Mouse (Mus musculus) gastrocnemius, postnatal 4 days (tissue): ENCODE measurements around the gene Galk2. TPM values are rescaled to one million over a fixed set of nuclear protein-coding genes. Genes with fewer than 3 reads are reported as not detected.
A peak's percentile ranks its signal among the peaks of the same experiment; 100 is the strongest.

Source experiments
- DNase-seq, 2 experiments: peaks; one replicate each; pipeline ENCODE4 v3.0.0; 2021 to 2022; ENCODE audit warnings: low spot score in 2 of 2, mixed read lengths in 2 of 2
- total RNA-seq, 2 experiments: library from RNA; stranded (reverse); gene quantifications; 2 replicates each; pipeline ENCODE4 v1.2.3; 2021

Galk2 gene
- total RNA-seq, 2 experiments from 2014 or later = 15.9 to 16.7 TPM

DNA sequence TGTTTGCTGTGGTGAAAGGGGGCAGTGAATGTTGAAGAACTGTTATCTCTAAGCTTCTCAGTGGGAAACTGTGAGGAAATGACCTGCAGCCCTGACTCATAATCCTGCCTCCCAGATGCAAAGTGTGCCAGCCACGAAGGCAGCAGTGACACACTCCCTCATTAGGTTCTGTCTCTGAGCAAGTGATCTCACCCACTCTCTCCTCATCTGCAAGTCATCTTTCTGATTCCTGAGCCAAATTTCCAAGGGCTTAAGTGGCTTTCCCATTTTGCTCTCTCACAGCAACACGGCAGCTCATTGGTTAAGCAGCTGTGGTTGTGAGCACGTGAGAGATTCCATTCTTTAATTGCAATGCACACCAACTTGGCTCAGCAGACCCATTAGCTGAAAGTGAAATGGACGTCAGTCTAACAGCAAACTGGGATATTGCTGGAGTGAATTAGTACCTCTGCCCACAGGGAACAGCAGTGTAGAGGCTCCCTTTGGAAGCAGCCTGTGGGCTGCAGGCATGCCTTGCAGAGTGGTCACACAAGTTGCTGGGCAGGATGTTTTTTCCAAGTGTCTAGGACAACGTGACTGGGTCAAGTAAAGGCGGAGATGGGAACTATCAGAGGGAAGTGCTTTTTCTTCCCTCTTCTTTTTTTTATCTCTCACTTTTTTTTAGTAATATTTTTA lies 82.3 kb downstream of the Galk2 start:
- DNase-seq = no peak

DNA sequence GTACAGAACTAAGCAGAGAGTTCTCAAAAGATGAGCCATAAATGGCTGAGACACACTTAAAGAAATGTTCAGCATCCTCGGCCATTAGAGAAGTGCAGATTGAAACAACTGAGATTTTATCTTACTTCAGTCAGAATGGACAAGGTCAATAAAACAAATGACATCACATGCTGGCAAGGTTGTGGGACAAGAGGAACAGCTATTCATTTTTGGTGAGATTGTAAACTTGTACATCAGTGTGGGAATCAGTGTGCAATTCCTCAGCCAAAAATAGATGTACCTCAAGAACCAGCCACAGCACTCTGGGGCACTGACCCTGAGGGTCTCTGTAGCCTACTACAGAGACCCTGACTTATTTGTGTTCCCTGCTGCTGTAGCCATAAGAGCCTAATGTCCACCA lies 84.4 kb downstream of the Galk2 start:
- DNase-seq = no peak

DNA sequence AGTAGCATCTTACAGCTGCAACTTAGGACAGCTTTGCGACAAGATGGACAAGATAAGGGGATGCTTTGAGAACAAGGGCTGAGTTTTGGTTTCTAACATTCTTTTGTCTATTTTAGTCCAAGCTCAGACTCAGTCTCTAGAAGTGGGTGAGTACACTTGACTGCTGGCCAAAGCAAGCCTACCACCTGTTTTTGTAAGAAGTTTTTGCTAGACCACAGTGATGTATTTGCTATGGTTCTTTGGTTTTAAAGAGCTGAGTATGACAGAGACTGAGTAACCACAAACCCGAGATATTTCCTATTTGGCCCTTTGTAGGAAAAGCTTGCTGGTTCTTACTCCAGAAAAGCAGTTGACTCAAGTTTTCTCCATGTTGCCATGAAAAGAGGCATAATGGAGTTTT lies 89.3 kb downstream of the Galk2 start:
- no peak for DNase-seq

GRCm38 (mm10) chr2:125968811-125969210 lies 109.9 kb downstream of the Galk2 start:
- no peak for DNase-seq

DNA sequence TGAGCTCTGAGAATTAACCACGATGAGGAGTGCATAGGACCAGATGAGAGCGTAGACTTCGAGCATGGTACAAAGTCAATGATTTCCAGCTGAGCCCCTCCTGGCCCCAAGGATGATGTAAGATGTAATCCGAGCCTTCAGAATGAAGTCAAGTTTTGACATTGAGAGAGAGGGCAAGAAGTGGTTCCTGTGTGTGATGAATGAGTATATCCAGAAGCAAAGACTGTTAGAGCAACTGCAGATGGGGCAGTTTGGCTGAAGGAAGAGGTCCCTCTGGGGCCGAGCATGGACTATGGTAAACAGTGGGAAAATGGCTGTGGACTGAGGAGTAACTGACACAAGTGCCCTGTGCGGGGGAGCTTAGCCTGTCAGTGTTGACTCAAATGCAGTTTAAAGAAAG lies 114.3 kb downstream of the Galk2 start:
- no peak for DNase-seq

DNA sequence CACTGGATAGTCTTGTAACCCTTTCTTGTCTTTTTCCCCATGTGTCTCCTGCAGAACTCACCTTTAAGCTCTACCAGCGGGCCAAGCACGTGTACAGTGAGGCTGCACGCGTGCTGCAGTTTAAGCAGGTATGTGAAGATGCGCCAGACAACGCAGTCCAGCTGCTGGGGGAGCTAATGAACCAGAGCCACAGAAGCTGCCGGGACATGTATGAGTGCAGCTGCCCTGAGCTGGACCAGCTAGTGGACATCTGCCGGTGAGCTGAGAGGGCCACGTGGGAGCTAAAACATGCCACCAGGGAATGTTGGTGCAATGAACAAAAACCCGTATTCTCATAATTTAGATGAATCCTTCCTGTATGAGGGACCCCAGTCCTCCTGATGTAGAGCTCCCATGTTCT lies 116.3 kb downstream of the Galk2 start:
- DNase-seq = no peak

DNA sequence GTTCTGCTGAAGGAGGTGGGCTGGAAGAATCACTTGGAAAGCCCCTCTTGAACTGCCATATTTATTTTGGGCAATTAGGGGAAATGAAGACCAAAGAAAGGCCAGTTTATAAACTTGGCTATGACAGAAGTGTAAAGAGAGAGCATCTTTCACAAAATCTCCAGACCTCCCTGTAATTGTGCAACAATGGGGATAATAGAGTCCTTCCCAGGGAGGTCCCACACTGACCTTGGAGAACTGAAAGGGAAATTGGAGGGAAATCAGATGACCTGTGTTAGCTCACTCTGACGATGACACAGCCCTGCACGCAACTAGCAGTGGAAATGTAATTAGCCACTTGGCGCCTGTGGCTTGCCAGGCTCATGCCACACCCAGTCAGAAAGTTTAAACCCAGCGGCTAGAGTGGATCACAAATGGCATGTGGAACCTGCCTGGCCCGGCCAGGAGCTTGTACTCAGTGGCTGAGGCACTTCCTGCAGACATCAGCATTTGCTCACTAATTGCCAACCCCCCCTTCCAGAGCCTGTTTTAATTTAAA lies 117.0 kb downstream of the Galk2 start:
- no peak for DNase-seq

DNA sequence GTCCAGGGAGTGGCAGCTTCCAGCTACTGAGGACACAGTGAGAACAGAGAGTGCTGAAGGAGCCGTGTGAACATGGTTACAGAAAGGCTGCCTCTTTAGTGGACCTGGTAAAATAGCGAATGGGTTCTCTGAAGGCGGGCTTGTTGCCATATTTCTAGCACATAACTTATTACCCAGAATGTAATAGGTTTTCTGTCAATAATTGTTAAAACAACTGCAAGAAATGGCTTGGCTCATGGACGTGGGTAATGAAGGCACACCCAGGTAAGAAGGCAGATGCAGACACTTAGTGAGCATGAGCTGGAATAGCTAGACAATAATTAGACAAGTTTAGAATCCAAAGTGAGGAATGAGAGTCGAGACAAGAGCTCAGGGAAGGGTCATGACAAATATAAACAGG lies 143.4 kb downstream of the Galk2 start:
- no peak for DNase-seq

DNA sequence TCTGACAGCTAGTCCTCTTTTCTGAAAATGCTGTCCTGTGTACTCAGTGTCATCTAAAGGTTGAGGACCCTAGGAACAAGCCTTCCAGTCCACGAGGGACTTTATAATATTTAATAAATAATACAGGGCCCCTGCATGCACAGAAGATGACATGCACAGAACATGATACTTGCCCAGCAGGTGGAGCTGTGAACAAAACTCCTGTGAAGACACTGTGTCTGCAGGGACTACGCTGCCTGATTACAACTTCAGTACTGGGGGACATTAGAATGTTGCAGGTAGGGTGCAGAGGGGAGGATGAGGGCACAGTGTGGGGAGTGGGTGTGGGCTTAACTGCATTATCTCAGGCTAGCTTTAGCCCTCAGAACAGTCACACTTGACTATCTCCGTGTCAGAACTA lies 147.2 kb downstream of the Galk2 start:
- peak; percentile 20 to 50 for DNase-seq

GRCm38 (mm10) chr2:126006742-126007141 lies 147.8 kb downstream of the Galk2 start:
- no peak for DNase-seq

GRCm38 (mm10) chr2:126014989-126015710 lies 156.2 kb downstream of the Galk2 start:
- no peak for DNase-seq

DNA sequence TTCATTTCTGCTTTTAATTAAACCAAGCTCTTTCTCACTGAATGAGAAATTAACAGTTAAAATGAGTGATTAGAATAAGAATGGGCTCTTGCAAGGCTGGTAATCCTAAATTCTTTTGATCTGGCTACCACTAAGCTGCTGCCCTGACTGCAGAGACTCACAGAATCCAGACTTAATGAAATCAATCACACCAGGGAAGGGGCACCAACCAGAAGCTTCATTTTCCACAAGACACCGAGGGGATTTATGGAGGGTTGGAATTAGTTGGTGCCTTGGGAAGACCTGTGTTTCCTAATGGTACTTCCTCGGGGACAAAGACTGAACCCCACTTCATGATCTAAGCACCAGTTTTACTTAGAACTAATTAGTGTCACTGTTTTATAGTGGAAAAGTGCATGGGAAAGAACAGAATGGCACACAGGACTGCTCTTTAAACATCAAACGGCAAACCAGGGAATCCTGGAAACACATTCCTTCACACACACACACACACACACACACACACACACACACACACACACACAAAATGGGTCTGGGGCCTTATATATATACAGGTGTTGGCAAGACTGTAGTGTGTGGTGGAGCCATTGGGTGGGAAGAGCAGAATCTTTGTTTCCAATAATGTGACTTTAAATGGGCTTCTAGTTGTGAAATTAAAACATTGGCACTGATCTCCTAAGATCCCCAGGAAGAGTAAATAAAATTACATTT lies 157.0 kb downstream of the Galk2 start:
- no peak for DNase-seq

DNA sequence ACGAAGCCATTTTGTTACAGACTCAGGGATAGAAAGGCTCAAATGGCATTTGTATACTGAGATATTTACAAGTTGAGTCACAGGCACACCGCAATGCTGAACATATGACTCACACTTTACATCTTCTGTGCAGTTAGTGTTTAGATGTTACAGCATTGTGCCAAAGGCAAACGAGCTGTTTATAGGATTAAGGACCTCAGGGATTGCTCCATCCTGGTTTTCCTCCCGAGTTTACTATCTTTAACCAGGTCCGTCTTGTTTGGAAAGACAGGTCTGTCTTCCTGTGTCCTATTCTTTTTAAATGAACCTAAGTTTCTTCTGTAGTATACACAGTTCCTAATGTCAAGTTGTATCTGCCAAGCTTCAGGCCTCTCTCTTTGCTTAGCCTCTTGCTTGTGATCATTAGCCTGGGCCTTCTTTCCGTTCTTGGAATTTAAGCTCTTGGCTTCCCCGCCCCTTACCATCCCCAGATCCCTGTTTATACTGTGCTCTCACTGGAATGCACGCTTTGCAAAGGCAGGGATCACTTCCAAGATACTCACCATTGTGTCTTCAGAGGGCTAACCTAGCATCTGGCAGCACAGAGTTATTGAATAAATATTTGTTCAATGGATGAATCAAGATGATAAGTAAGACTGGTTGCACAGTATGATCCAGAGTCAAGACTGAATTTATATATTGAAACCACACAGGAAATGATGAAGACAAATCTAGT lies 172.4 kb downstream of the Galk2 start:
- no peak for DNase-seq

DNA sequence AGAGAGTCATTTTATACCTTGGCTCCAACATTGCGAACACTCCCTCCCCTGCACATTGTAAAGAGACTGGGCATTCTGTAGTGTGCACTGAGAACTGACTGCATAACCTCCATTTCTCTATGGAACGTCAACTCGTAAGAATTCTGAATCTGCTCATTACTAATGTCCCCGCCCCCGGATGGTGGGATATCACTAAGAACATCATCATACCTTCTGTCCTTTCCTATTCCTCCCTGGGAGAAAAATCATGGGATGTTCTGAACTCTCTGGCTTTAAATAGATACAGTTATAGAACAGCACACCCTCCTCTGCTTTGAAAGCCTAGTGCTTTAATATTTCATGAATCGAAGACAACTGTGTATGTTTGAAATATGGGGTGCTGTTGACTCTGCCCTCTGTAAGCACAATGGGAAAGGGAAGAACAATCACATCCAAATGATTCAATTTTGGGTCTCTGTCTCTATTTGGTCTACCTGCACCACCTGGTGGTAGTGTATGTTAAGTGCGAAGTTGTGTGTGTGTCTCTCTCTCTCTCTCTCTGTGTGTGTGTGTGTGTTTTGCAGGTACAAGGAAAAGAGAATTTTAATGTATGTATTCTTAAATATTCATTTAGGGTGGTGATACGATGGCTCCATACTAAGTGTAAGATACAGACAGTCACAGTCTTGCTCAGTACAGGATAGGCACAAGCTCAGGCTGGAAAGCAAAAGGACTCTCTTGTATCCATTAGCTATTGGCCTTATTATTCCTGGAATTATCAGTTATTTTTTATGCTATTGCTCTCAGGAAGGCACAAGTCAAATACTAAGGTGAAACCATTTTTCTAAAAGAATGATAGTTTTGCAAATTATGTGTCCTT lies 174.4 kb downstream of the Galk2 start:
- DNase-seq = no peak

Other genes with a start within 250 kb of the Galk2 start
- 1 to 10 TPM; 3.5 to 4.4 TPM for gene Cep152, start 234.0 kb upstream of the Galk2 start, total RNA-seq
- 100 to 1,000 TPM; 115 TPM for gene Eid1, start 186.0 kb upstream of the Galk2 start, total RNA-seq
- 1 to 10 TPM; 3.9 to 4.1 TPM for gene Shc4, start 135.0 kb upstream of the Galk2 start, total RNA-seq
- 10 to 100 TPM; 42.5 to 50.8 TPM for gene Secisbp2l, start 76.2 kb upstream of the Galk2 start, total RNA-seq
- gene Cops2, start within 50 bp of the Galk2 start, total RNA-seq = 100 to 1,000 TPM; 109 to 117 TPM
- 10 to 100 TPM; 18.0 to 20.8 TPM for gene Fgf7, start 175.5 kb downstream of the Galk2 start, total RNA-seq